Mouse (Mus musculus): ENCODE data around the gene Kansl1.

DNA sequence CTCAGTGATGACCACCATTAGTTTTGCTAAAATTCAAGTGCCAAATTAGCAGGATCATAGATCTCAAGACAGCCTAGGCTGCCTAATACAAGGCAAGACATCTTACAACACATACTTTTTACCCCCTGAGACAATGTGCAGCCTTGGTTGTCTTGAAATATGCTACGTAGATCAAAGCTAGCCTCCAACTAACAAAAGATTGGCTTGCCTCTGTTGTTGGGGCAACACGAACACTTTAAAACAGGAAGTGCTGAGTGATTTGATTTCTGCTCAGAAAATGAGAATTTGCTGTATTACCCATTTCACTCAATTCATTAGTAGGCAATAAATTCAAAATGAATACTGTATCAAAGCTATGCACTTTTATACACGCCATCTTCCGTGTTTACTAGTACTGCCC lies 86.8 kb downstream of the Kansl1 start:
- no peak for TF ChIP-seq ZC3H11A (IDR thresholded peaks at IDR 0.05; ENCODE audit: borderline replicate concordance, low read depth, low read length)
- no peak for TF ChIP-seq ZNF384 (IDR thresholded peaks at IDR 0.05; ENCODE audit: low read depth, low read length)
- TF ChIP-seq HCFC1 (IDR thresholded peaks at IDR 0.05; ENCODE audit: borderline replicate concordance, insufficient read depth, low read length): no peak
- TF ChIP-seq MAFK (IDR thresholded peaks at IDR 0.05; ENCODE audit: insufficient read depth, low read depth, low read length): no peak
- TF ChIP-seq CHD2 (IDR thresholded peaks at IDR 0.05; ENCODE audit: low read depth, low read length): no peak
